Mouse (Mus musculus): Measurements from ENCODE around the gene Abhd14a. TPM values are rescaled to one million over a fixed set of nuclear protein-coding genes. Genes with fewer than 3 reads are reported as not detected.

Abhd14a gene
- total and polyA plus RNA-seq, 3 experiments, result 18.7 to 33.2 (median 21.8) TPM

DNA sequence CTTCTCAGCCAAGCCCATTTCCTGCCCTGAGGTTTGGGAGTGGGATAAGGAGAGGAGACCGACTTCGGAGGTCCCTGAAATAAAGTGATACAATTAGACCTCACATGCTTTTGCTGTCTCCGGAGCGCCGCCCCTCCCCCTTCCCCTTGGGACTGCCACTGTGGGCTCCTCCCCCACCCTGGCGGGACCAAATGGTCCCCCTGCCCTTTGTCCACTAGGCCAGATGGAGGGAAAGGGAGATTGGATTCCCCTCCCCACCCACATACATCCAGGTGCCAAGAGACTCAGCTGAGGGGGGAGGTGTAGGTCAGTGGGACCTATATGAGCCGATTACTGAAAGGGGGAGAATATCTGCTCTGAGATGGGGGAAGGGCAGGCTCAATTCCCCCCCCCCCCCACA is 5.3 kb upstream of the Abhd14a start:
- no peak overlapping the region for H3K9ac ChIP-seq (ENCODE audit: low read depth, low read length)
- DNase-seq, result no peak
- WGBS, result 26% methylated on average over 7 of the region's 7 CpGs

DNA sequence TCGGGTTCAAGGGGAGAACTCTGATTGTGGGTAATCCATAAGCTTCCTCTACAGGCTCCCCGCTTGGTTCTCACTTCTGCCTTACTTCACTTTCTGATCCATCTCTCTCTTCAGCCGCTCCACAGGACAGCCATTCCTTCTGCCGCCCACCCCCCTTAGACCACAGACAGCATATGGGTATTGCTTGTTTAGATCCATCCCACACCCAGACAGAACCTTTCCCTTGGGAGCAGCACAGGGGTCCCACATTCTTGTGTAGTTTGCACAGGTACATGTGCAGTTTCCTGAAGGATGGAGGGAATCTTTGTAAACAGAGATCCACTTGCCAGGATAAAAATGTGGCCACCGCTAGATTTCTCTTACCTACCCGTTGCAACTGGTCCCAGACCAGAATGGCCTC is 4.9 kb upstream of the Abhd14a start:
- Histone ChIP-seq H3K36me3 (ENCODE audit: control insufficient read depth, insufficient read depth, low read length) (no peaks in the 10 kb centered on the region), H3K27me3 (ENCODE audit: control insufficient read depth, insufficient read depth, low read length) (no peaks in the 10 kb centered on the region), H3K79me2 (replicated peaks; ENCODE audit: control insufficient read depth, insufficient read depth, low read length) (no peaks in the 10 kb centered on the region), H3K4me1 (ENCODE audit: control insufficient read depth, insufficient read depth, low read length) (peaks cover 16% of the 10 kb centered on the region), H3K9ac (ENCODE audit: low read depth, low read length) (no peak overlapping the region), H3K4me3 (no peak overlapping the region), H3K27ac (no peak overlapping the region; the same call in 1 of the 2 replicates)
- DNase-seq, result no peak
- WGBS, result 71% methylated on average over 6 of the region's 6 CpGs
- intact Hi-C loops (cut with DNase I), result no loop called here
- TF ChIP-seq EP300 (IDR thresholded peaks at IDR 0.05; ENCODE audit: insufficient read depth, low read depth, low read length) (no peak), CTCF (IDR thresholded peaks at IDR 0.05) (no peak), POLR2A (IDR thresholded peaks at IDR 0.05; ENCODE audit: insufficient read depth, low read depth, low read length) (no peak)

More for the DNA sequence above, 5.3 kb upstream of the Abhd14a start:
- Histone ChIP-seq H3K36me3 (ENCODE audit: control insufficient read depth, insufficient read depth, low read length) (no peaks in the 10 kb centered on the region), H3K4me1 (ENCODE audit: control insufficient read depth, insufficient read depth, low read length) (peaks cover 14% of the 10 kb centered on the region), H3K79me2 (replicated peaks; ENCODE audit: control insufficient read depth, insufficient read depth, low read length) (no peaks in the 10 kb centered on the region), H3K27ac (no peak overlapping the region; the same call in 1 of the 2 replicates), H3K4me3 (no peak overlapping the region), H3K27me3 (ENCODE audit: control insufficient read depth, insufficient read depth, low read length) (no peaks in the 10 kb centered on the region)
- intact Hi-C loops (cut with DNase I), result no loop called here
- no peak for TF ChIP-seq POLR2A (IDR thresholded peaks at IDR 0.05; ENCODE audit: insufficient read depth, low read depth, low read length)
- no peak for TF ChIP-seq EP300 (IDR thresholded peaks at IDR 0.05; ENCODE audit: insufficient read depth, low read depth, low read length)
- TF ChIP-seq CTCF (IDR thresholded peaks at IDR 0.05), result no peak

DNA sequence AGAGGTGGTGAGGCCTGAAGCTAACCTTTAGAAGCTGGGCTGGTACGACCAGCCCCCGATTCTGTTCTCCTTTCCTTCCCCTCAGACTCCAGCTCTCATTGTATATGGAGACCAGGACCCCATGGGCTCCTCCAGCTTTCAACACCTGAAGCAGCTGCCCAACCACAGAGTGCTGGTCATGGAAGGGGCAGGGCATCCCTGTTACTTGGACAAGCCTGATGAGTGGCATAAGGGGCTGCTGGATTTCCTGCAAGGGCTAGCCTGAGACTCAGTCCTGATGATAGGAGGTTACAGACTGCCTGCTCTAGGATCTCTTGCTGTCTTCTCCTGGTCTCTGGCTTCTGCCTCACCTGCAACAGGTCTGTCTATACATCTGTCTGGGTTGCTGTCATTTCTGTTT is 4.4 kb upstream of the Abhd14a start:
- H3K4me1 ChIP-seq (ENCODE audit: control insufficient read depth, insufficient read depth, low read length), result peaks cover 16% of the 10 kb centered on the region
- H3K27me3 ChIP-seq (ENCODE audit: control insufficient read depth, insufficient read depth, low read length), result no peaks in the 10 kb centered on the region
- no peak overlapping the region for H3K4me3 ChIP-seq
- no peak for DNase-seq
- no peaks in the 10 kb centered on the region for H3K36me3 ChIP-seq (ENCODE audit: control insufficient read depth, insufficient read depth, low read length)
- no peak overlapping the region for H3K27ac ChIP-seq
- no peak overlapping the region for H3K9ac ChIP-seq (ENCODE audit: low read depth, low read length)
- 73% methylated on average over 2 of the region's 2 CpGs for WGBS
- intact Hi-C loops (cut with DNase I), result no loop called here
- TF ChIP-seq CTCF (IDR thresholded peaks at IDR 0.05) (no peak), EP300 (IDR thresholded peaks at IDR 0.05; ENCODE audit: insufficient read depth, low read depth, low read length) (no peak), POLR2A (IDR thresholded peaks at IDR 0.05; ENCODE audit: insufficient read depth, low read depth, low read length) (no peak)
- no peaks in the 10 kb centered on the region for H3K79me2 ChIP-seq (replicated peaks; ENCODE audit: control insufficient read depth, insufficient read depth, low read length)

DNA sequence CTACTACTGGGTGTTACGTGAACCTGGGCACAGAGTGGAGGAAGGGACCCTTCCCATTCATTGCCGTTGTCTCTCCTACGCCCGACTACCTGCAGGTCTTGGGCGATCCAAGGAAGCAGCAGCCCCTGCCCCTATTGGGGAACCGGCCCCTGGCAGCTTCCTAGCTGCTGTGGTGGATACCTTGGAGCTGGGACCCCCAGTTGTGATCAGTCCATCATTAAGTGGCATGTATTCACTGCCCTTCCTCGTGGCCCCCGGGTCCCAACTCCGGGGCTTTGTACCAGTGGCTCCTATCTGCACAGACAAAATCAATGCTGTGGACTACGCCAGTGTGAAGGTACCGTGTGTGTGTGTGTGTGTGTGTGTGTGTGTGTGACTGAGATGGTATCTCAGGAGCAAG is 3.8 kb upstream of the Abhd14a start:
- H3K27me3 ChIP-seq (ENCODE audit: control insufficient read depth, insufficient read depth, low read length), result no peaks in the 10 kb centered on the region
- H3K4me1 ChIP-seq (ENCODE audit: control insufficient read depth, insufficient read depth, low read length), result peaks cover 16% of the 10 kb centered on the region
- H3K27ac ChIP-seq, result no peak overlapping the region; the same call in none of the 2 replicates
- no peak for DNase-seq
- intact Hi-C loops (cut with DNase I), result no loop called here
- no peak overlapping the region for H3K4me3 ChIP-seq
- TF ChIP-seq CTCF (IDR thresholded peaks at IDR 0.05) (no peak), EP300 (IDR thresholded peaks at IDR 0.05; ENCODE audit: insufficient read depth, low read depth, low read length) (no peak), POLR2A (IDR thresholded peaks at IDR 0.05; ENCODE audit: insufficient read depth, low read depth, low read length) (no peak)
- no peaks in the 10 kb centered on the region for H3K79me2 ChIP-seq (replicated peaks; ENCODE audit: control insufficient read depth, insufficient read depth, low read length)
- 82% methylated on average over 11 of the region's 11 CpGs for WGBS
- no peaks in the 10 kb centered on the region for H3K36me3 ChIP-seq (ENCODE audit: control insufficient read depth, insufficient read depth, low read length)
- no peak overlapping the region for H3K9ac ChIP-seq (ENCODE audit: low read depth, low read length)

DNA sequence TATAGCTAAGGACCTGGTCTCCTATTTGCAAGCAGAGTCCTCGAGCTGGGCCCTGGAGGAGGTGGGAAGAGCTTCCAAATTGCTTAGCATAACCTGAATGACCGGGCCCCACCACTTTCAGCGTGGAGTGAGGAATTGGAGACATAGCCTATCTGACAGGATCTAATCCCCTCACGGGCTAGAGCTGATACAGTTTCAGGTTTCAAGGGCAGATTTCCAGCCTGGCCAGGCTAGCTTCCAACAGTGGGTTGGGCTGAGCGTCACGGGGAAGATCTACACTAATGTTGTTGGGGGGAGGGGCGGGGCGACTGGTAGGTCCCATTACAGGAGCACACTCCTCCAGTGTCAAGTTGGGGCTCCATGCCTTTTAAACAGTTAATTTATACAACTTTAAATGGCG is 3.2 kb upstream of the Abhd14a start:
- intact Hi-C loops (cut with DNase I), result no loop called here
- DNase-seq, result peak; percentile 62 to 66
- H3K4me1 ChIP-seq (ENCODE audit: control insufficient read depth, insufficient read depth, low read length), result peaks cover 16% of the 10 kb centered on the region
- no peaks in the 10 kb centered on the region for H3K79me2 ChIP-seq (replicated peaks; ENCODE audit: control insufficient read depth, insufficient read depth, low read length)
- TF ChIP-seq CTCF (IDR thresholded peaks at IDR 0.05), result no peak
- no peak for TF ChIP-seq EP300 (IDR thresholded peaks at IDR 0.05; ENCODE audit: insufficient read depth, low read depth, low read length)
- TF ChIP-seq POLR2A (IDR thresholded peaks at IDR 0.05; ENCODE audit: insufficient read depth, low read depth, low read length), result no peak
- H3K36me3 ChIP-seq (ENCODE audit: control insufficient read depth, insufficient read depth, low read length), result no peaks in the 10 kb centered on the region
- no peaks in the 10 kb centered on the region for H3K27me3 ChIP-seq (ENCODE audit: control insufficient read depth, insufficient read depth, low read length)
- H3K27ac ChIP-seq, result peak overlapping the region; percentile 33; the same call in 1 of the 2 replicates
- 32% methylated on average over 9 of the region's 9 CpGs for WGBS
- H3K9ac ChIP-seq (ENCODE audit: low read depth, low read length), result no peak overlapping the region
- no peak overlapping the region for H3K4me3 ChIP-seq

DNA sequence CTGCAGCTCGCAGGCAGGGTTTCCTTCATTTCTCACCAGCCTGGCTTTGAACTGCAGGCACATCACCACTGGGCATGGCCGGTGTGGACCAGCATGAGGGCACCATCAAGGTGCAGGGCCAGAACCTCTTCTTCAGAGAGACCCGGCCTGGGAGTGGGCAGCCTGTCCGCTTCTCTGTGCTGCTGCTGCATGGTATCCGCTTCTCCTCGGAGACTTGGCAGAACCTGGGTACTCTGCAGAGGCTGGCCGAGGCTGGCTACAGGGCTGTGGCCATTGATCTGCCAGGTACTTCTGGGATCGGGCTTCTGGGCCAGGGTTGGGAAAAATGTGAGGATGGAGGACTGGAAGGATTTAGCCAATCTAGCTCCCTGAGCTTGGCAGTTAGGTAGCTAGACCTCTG is 2.5 kb upstream of the Abhd14a start:
- intact Hi-C loops (cut with DNase I), result no loop called here
- Histone ChIP-seq H3K27me3 (ENCODE audit: control insufficient read depth, insufficient read depth, low read length) (no peaks in the 10 kb centered on the region), H3K9ac (ENCODE audit: low read depth, low read length) (no peak overlapping the region), H3K36me3 (ENCODE audit: control insufficient read depth, insufficient read depth, low read length) (no peaks in the 10 kb centered on the region), H3K4me1 (ENCODE audit: control insufficient read depth, insufficient read depth, low read length) (peaks cover 16% of the 10 kb centered on the region), H3K27ac (peak overlapping the region; percentile 33; the same call in 1 of the 2 replicates), H3K79me2 (replicated peaks; ENCODE audit: control insufficient read depth, insufficient read depth, low read length) (no peaks in the 10 kb centered on the region), H3K4me3 (no peak overlapping the region)
- WGBS, result 84% methylated on average over 8 of the region's 8 CpGs
- TF ChIP-seq EP300 (IDR thresholded peaks at IDR 0.05; ENCODE audit: insufficient read depth, low read depth, low read length) (no peak), CTCF (IDR thresholded peaks at IDR 0.05) (no peak)
- DNase-seq, result no peak
